Mouse (Mus musculus) midbrain, embryonic 11.5 days (tissue): ENCODE data around the gene Myl9. TPM values are rescaled to one million over a fixed set of nuclear protein-coding genes. Genes with fewer than 3 reads are reported as not detected.
A peak's percentile ranks its signal among the peaks of the same experiment; 100 is the strongest.

ENCODE experiments used
- ATAC-seq: fragments of 200-750 bp; cut with Nextera tagmentation; 2 replicates; pipeline ENCODE4 v1.8.0; 2017; ENCODE audit warnings: moderate TSS enrichment, moderate library complexity; ENCODE audit not compliant: low FRiP score
- DNase-seq: peaks from one replicate; pipeline ENCODE4 v3.0.0; 2015; ENCODE audit warnings: low spot score; ENCODE audit errors: missing footprints
- H3K27ac ChIP-seq: fragments of 300-500 bp; sonication (generic); 2 replicates; pipeline ENCODE4 v1.5.1; 2014; ENCODE audit warnings: low read depth, low read length
- H3K27me3 ChIP-seq: fragments of 300-500 bp; sonication (generic); 2 replicates; pipeline ENCODE4 v1.6.1; 2014; ENCODE audit warnings: mild to moderate bottlenecking, low read length, moderate library complexity, mixed read lengths; ENCODE audit not compliant: control insufficient read depth, insufficient read depth
- H3K36me3 ChIP-seq: fragments of 300-500 bp; sonication (generic); 2 replicates; pipeline ENCODE4 v1.6.1; 2014; ENCODE audit warnings: mild to moderate bottlenecking, low read length, moderate library complexity, mixed read lengths; ENCODE audit not compliant: control insufficient read depth, insufficient read depth
- H3K4me1 ChIP-seq: fragments of 300-500 bp; sonication (generic); 2 replicates; pipeline ENCODE4 v1.6.1; 2014; ENCODE audit warnings: low read length; ENCODE audit not compliant: control insufficient read depth, insufficient read depth
- H3K4me2 ChIP-seq: fragments of 300-500 bp; sonication (generic); 2 replicates; pipeline ENCODE4 v1.6.1; 2014; ENCODE audit warnings: mild to moderate bottlenecking, moderate library complexity
- H3K4me3 ChIP-seq: fragments of 300-500 bp; sonication (generic); 2 replicates; pipeline ENCODE4 v1.5.1; 2014; ENCODE audit warnings: low read depth, low read length
- H3K9ac ChIP-seq: fragments of 300-500 bp; sonication (generic); 2 replicates; pipeline ENCODE4 v1.6.1; 2014; ENCODE audit warnings: low read length
- H3K9me3 ChIP-seq: fragments of 300-500 bp; sonication (generic); 2 replicates; pipeline ENCODE4 v1.6.1; 2016; ENCODE audit warnings: low read length; ENCODE audit not compliant: control insufficient read depth
- WGBS: fragments of 180-500 bp; shearing (Covaris S2); extraction: QIAGEN DNeasy Blood & Tissue Kit; methylation state at CpG from one replicate; pipeline ENCODE4 v1.1.7; 2014; 5-methylcytosine and 5-hydroxymethylcytosine counted together
- polyA plus RNA-seq: library from polyadenylated mRNA; unstranded; fragments of >200 nt; fragmentation: Nextera tagmentation; extraction: Ambion mirVana; gene quantifications from 2 replicates; pipeline ENCODE4 v1.2.1, GENCODE M21; 2014

Myl9 gene
- polyA plus RNA-seq, 1 experiment from 2014 or later: 118 TPM

GRCm38 (mm10) chr2:156736846-156737245 lies 38.4 kb upstream of the Myl9 start:
- no peak overlapping the region for H3K27ac ChIP-seq
- H3K27me3 ChIP-seq: no peaks in the 10 kb centered on the region
- ATAC-seq: no peak
- H3K36me3 ChIP-seq: no peaks in the 10 kb centered on the region
- no peaks in the 10 kb centered on the region for H3K9me3 ChIP-seq
- no peak overlapping the region for H3K9ac ChIP-seq
- DNase-seq: no peak
- no peak overlapping the region for H3K4me2 ChIP-seq
- H3K4me1 ChIP-seq: peaks cover 6% of the 10 kb centered on the region; the same call in 1 of the 2 replicates
- 68% methylated on average over 7 of the region's 7 CpGs for WGBS
- no peak overlapping the region for H3K4me3 ChIP-seq

GRCm38 (mm10) chr2:156737976-156738375 lies 37.2 kb upstream of the Myl9 start:
- 84% methylated on average over 7 of the region's 7 CpGs for WGBS
- H3K27ac ChIP-seq: no peak overlapping the region
- no peak overlapping the region for H3K4me3 ChIP-seq
- H3K36me3 ChIP-seq: no peaks in the 10 kb centered on the region
- peaks cover 12% of the 10 kb centered on the region; the same call in 1 of the 2 replicates for H3K4me1 ChIP-seq
- no peaks in the 10 kb centered on the region for H3K9me3 ChIP-seq
- DNase-seq (no peak), ATAC-seq (no peak)
- no peak overlapping the region for H3K9ac ChIP-seq
- H3K4me2 ChIP-seq: no peak overlapping the region
- H3K27me3 ChIP-seq: no peaks in the 10 kb centered on the region

DNA sequence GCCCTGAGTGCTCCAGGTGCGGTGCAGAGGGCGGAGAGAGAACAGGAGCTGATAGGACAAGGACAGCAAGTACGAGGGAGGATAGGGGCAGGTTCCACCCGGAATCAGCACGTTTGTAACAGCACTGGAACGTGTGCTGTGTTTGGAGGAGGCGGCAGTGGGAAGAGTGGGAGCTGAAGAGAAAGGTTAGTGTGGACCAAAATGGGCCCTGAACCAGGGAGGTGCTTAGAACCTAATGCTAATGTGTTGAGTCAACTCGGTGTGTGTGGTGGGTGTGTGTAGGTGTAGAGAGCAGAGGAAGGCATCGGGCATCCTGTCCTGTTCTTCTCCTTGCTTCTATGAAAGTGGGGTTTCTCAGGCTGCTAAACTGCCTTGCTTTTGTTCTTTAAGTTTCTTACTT lies 34.0 kb upstream of the Myl9 start:
- Histone ChIP-seq H3K9me3 (no peaks in the 10 kb centered on the region), H3K27ac (no peak overlapping the region), H3K4me1 (peaks cover 10% of the 10 kb centered on the region; the same call in 1 of the 2 replicates), H3K27me3 (no peaks in the 10 kb centered on the region), H3K36me3 (no peaks in the 10 kb centered on the region), H3K4me2 (no peak overlapping the region), H3K4me3 (no peak overlapping the region), H3K9ac (no peak overlapping the region)
- no peak for DNase-seq
- WGBS: 89% methylated on average over 9 of the region's 9 CpGs
- no peak for ATAC-seq

- Histone ChIP-seq H3K4me2 (no peak overlapping the region), H3K4me1 (peaks cover 9% of the 10 kb centered on the region; the same call in 1 of the 2 replicates), H3K36me3 (peaks cover 6% of the 10 kb centered on the region), H3K4me3 (no peak overlapping the region), H3K9me3 (no peaks in the 10 kb centered on the region), H3K9ac (no peak overlapping the region), H3K27me3 (no peaks in the 10 kb centered on the region), H3K27ac (no peak overlapping the region)
- 75% methylated on average over 4 of the region's 4 CpGs for WGBS
- ATAC-seq (no peak), DNase-seq (no peak)
Measured at GRCm38 (mm10) chr2:156741998-156742397, 33.2 kb upstream of the Myl9 start.

GRCm38 (mm10) chr2:156743248-156743647 lies 32.0 kb upstream of the Myl9 start:
- no peak overlapping the region for H3K27ac ChIP-seq

DNA sequence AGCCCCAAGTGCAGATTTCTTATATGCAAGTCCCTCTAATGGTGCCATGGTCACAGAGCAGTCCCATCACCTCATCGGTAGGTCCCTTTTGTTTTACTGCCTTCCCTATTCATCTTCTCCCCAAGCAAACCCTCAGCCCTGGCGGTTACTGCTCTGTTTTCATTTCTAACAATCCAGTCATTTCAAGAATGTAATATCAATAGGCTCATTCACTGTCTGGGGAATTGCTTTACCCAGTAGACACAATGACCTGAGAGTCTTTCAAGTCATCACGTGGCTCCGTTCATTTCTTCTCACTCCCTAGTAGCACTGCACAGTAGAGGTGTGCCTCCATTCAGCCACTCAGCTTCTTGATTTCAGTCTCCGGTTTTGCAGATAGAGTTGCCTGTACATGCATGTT lies 30.8 kb upstream of the Myl9 start:
- H3K36me3 ChIP-seq: peaks cover 15% of the 10 kb centered on the region
- 88% methylated on average over 5 of the region's 5 CpGs for WGBS
- H3K27ac ChIP-seq: no peak overlapping the region

More at GRCm38 (mm10) chr2:156743248-156743647, 32.0 kb upstream of the Myl9 start:
- Histone ChIP-seq H3K4me2 (no peak overlapping the region), H3K4me3 (no peak overlapping the region), H3K9me3 (no peaks in the 10 kb centered on the region), H3K4me1 (peaks cover 9% of the 10 kb centered on the region; the same call in 1 of the 2 replicates), H3K27me3 (no peaks in the 10 kb centered on the region), H3K9ac (no peak overlapping the region), H3K36me3 (peaks cover 7% of the 10 kb centered on the region)
- no peak for DNase-seq
- 85% methylated on average over 3 of the region's 3 CpGs for WGBS
- no peak for ATAC-seq

GRCm38 (mm10) chr2:156747315-156747714 lies 27.9 kb upstream of the Myl9 start:
- peaks cover 1% of the 10 kb centered on the region; the same call in 1 of the 2 replicates for H3K4me1 ChIP-seq
- H3K27me3 ChIP-seq: no peaks in the 10 kb centered on the region
- WGBS: 88% methylated on average over 3 of the region's 3 CpGs
- H3K9me3 ChIP-seq: no peaks in the 10 kb centered on the region
- H3K27ac ChIP-seq: no peak overlapping the region
- no peak overlapping the region for H3K9ac ChIP-seq
- H3K4me2 ChIP-seq: no peak overlapping the region
- peaks cover 22% of the 10 kb centered on the region for H3K36me3 ChIP-seq
- ATAC-seq (no peak), DNase-seq (no peak)
- H3K4me3 ChIP-seq: no peak overlapping the region

More for the DNA sequence above, 30.8 kb upstream of the Myl9 start:
- DNase-seq (no peak), ATAC-seq (no peak)
- no peak overlapping the region for H3K4me3 ChIP-seq
- H3K4me1 ChIP-seq: peaks cover 9% of the 10 kb centered on the region; the same call in 1 of the 2 replicates
- H3K9me3 ChIP-seq: no peaks in the 10 kb centered on the region
- H3K4me2 ChIP-seq: no peak overlapping the region
- no peaks in the 10 kb centered on the region for H3K27me3 ChIP-seq
- H3K9ac ChIP-seq: no peak overlapping the region

GRCm38 (mm10) chr2:156749687-156750086 lies 25.5 kb upstream of the Myl9 start:
- ATAC-seq (no peak), DNase-seq (peak; percentile 69)
- H3K4me1 ChIP-seq: no peaks in the 10 kb centered on the region
- H3K9ac ChIP-seq: no peak overlapping the region
- WGBS: 93% methylated on average over 8 of the region's 8 CpGs
- H3K9me3 ChIP-seq: no peaks in the 10 kb centered on the region
- no peak overlapping the region for H3K27ac ChIP-seq
- no peak overlapping the region for H3K4me2 ChIP-seq
- no peaks in the 10 kb centered on the region for H3K27me3 ChIP-seq
- peaks cover 25% of the 10 kb centered on the region for H3K36me3 ChIP-seq
- no peak overlapping the region for H3K4me3 ChIP-seq

GRCm38 (mm10) chr2:156756937-156757336 lies 18.3 kb upstream of the Myl9 start:
- Histone ChIP-seq H3K9me3 (peaks cover 5% of the 10 kb centered on the region), H3K4me3 (no peak overlapping the region), H3K4me2 (no peak overlapping the region), H3K27me3 (no peaks in the 10 kb centered on the region), H3K4me1 (no peaks in the 10 kb centered on the region), H3K27ac (no peak overlapping the region), H3K9ac (no peak overlapping the region), H3K36me3 (peaks cover 53% of the 10 kb centered on the region)
- ATAC-seq: no peak
- WGBS: 94% methylated on average over 9 of the region's 9 CpGs
- DNase-seq: no peak
